Mouse (Mus musculus) bone marrow, adult 2 months (tissue): Measurements from ENCODE around the gene Arid1b. TPM values are rescaled to one million over a fixed set of nuclear protein-coding genes. Genes with fewer than 3 reads are reported as not detected.

ENCODE experiments used
- H3K27ac ChIP-seq: fragments of 200-500 bp; 2 replicates; pipeline ENCODE4 v1.5.1; 2012; ENCODE audit warnings: low read depth, mild to moderate bottlenecking, control low read depth, inconsistent platforms, low read length; ENCODE audit not compliant: control insufficient read depth, poor library complexity, insufficient read depth
- H3K4me1 ChIP-seq: fragments of 200-500 bp; 2 replicates; pipeline ENCODE4 v1.6.1; 2011; ENCODE audit warnings: low read length; ENCODE audit not compliant: control insufficient read depth, insufficient read depth
- H3K4me3 ChIP-seq: fragments of 200-500 bp; replicated peaks from 2 replicates; pipeline ENCODE3; 2011; ENCODE audit warnings: mild to moderate bottlenecking, low read depth, low read length, control low read depth; ENCODE audit not compliant: control insufficient read depth
- CTCF ChIP-seq: fragments of 200-500 bp; IDR thresholded peaks from 2 replicates; pipeline ENCODE4 v1.5.1; 2011; ENCODE audit warnings: low read length, control low read depth; ENCODE audit not compliant: control insufficient read depth, insufficient read depth
- POLR2A ChIP-seq: fragments of 200-500 bp; IDR thresholded peaks from 2 replicates; pipeline ENCODE4 v1.6.1; 2011; ENCODE audit warnings: low read depth, mild to moderate bottlenecking, control low read depth, low read length, borderline replicate concordance; ENCODE audit not compliant: control insufficient read depth
- WGBS: fragments of 180-500 bp; shearing (Covaris S2); methylation state at CpG from one replicate; pipeline ENCODE4 v1.1.7; 2018; 5-methylcytosine and 5-hydroxymethylcytosine counted together
- polyA plus RNA-seq: library from polyadenylated mRNA; stranded (reverse); fragments of >200 nt; gene quantifications from 2 replicates; pipeline ENCODE4 v1.2.4, GENCODE M21; 2011; ENCODE audit warnings: low replicate concordance; ENCODE audit not compliant: missing spikeins, insufficient read depth, insufficient read length

The Arid1b gene
- polyA plus RNA-seq, 1 experiment: 12.5 TPM

- no peaks in the 10 kb centered on the region for H3K4me1 ChIP-seq
- no peak overlapping the region for H3K4me3 ChIP-seq
- TF ChIP-seq CTCF (no peak), POLR2A (no peak)
- WGBS: 36% methylated on average over 14 of the region's 14 CpGs
- H3K27ac ChIP-seq: no peak overlapping the region
Observed at GRCm38 (mm10) chr17:5227950-5228615, 234.0 kb downstream of the Arid1b start.

GRCm38 (mm10) chr17:5228616-5229250, 234.6 kb downstream of the Arid1b start:
- H3K4me3 ChIP-seq: no peak overlapping the region
- TF ChIP-seq CTCF (no peak), POLR2A (no peak)
- 70% methylated on average over 6 of the region's 6 CpGs for WGBS
- H3K27ac ChIP-seq: no peak overlapping the region
- no peaks in the 10 kb centered on the region for H3K4me1 ChIP-seq

GRCm38 (mm10) chr17:5230063-5230462, 235.9 kb downstream of the Arid1b start:
- no peak overlapping the region for H3K4me3 ChIP-seq
- 89% methylated on average over 7 of the region's 7 CpGs for WGBS
- no peaks in the 10 kb centered on the region for H3K4me1 ChIP-seq
- no peak overlapping the region for H3K27ac ChIP-seq
- TF ChIP-seq CTCF: no peak
- no peak for TF ChIP-seq POLR2A

GRCm38 (mm10) chr17:5232180-5232579, 238.0 kb downstream of the Arid1b start:
- WGBS: 18% methylated on average over 2 of the region's 2 CpGs
- no peak for TF ChIP-seq CTCF
- no peak for TF ChIP-seq POLR2A

GRCm38 (mm10) chr17:5233991-5234390, 239.9 kb downstream of the Arid1b start:
- Histone ChIP-seq H3K27ac (no peak overlapping the region), H3K4me1 (no peaks in the 10 kb centered on the region; the same call in 1 of the 2 replicates), H3K4me3 (no peak overlapping the region)
- TF ChIP-seq CTCF (no peak), POLR2A (no peak)
- 90% methylated on average over 1 of the region's 1 CpGs for WGBS

More at GRCm38 (mm10) chr17:5232180-5232579, 238.0 kb downstream of the Arid1b start:
- no peaks in the 10 kb centered on the region for H3K4me1 ChIP-seq
- H3K27ac ChIP-seq: no peak overlapping the region
- H3K4me3 ChIP-seq: no peak overlapping the region

GRCm38 (mm10) chr17:5235057-5235456, 240.9 kb downstream of the Arid1b start:
- Histone ChIP-seq H3K4me3 (no peak overlapping the region), H3K27ac (no peak overlapping the region), H3K4me1 (peaks cover 1% of the 10 kb centered on the region)
- TF ChIP-seq CTCF: no peak
- no peak for TF ChIP-seq POLR2A
- WGBS: 77% methylated on average over 9 of the region's 9 CpGs

- Histone ChIP-seq H3K4me3 (no peak overlapping the region), H3K27ac (no peak overlapping the region), H3K4me1 (peaks cover 5% of the 10 kb centered on the region)
- WGBS: 52% methylated on average over 3 of the region's 3 CpGs
- TF ChIP-seq POLR2A (no peak), CTCF (no peak)
Observed at GRCm38 (mm10) chr17:5237765-5238164, 243.6 kb downstream of the Arid1b start.

GRCm38 (mm10) chr17:5238387-5239245, 244.5 kb downstream of the Arid1b start:
- Histone ChIP-seq H3K4me1 (peaks cover 5% of the 10 kb centered on the region), H3K27ac (peak overlapping the region; percentile 44), H3K4me3 (no peak overlapping the region)
- WGBS: 4% methylated on average over 16 of the region's 16 CpGs
- TF ChIP-seq POLR2A: no peak
- no peak for TF ChIP-seq CTCF
